Mouse (Mus musculus): Measurements from ENCODE around the gene Dnah2. TPM values are rescaled to one million over a fixed set of nuclear protein-coding genes. Genes with fewer than 3 reads are reported as not detected.

Gene Dnah2
- total RNA-seq, 2 experiments from 2014 or later: 3.5 to 3.6 TPM

GRCm38 (mm10) chr11:69386758-69387157, 162.2 kb downstream of the Dnah2 start:
- intact Hi-C loops (cut with DNase I): no loop called here

DNA sequence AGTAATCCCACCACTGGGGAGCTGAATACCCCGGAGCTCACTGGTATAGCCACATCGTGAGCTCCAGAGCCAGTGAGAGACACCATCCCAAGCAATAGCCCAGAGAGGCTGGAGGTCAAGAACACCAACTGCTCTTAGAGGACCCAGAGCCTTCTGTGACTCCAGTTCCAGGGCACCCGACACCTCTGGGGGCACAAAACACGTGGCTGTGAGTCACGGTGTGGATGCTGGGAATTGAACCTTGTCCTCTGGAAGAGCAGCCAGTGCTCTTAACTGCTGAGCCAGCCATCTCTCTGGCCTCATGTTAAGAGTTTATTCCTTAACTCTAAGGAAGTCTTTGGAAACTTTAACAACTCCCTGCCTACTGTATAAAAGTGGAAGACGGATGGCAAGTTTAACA, 163.9 kb downstream of the Dnah2 start:
- no peak for DNase-seq (ENCODE audit: low spot score in 2 of 2)
- intact Hi-C loops (cut with DNase I): no loop called here

More at GRCm38 (mm10) chr11:69386758-69387157, 162.2 kb downstream of the Dnah2 start:
- DNase-seq (ENCODE audit: low spot score in 2 of 2): no peak

- intact Hi-C loops (cut with DNase I): no loop called here
- DNase-seq (ENCODE audit: low spot score in 2 of 2): no peak
Observed at GRCm38 (mm10) chr11:69382478-69383105, 166.3 kb downstream of the Dnah2 start.

GRCm38 (mm10) chr11:69381356-69381755, 167.6 kb downstream of the Dnah2 start:
- intact Hi-C loops (cut with DNase I): no loop called here

DNA sequence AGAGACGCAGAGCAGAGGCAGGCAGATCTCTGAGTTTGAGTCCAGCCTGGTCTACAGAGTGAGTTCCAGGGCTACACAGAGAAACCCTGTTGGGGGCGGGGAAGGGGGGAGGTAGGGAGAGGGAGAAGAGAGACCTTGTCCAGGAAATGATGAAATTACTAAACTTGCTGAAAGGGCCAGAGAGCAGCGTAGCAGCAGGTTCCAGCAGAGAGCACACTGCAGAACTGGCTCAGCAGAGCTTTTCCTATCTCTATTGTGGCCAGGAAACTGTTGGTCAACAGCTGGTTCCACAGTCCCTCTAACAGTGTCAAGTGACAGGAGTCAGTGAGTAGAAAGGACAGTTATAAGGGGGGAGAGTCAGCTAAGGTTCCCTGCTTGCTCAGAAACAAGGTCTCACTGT, 169.3 kb downstream of the Dnah2 start:
- DNase-seq (ENCODE audit: low spot score in 2 of 2): no peak
- intact Hi-C loops (cut with DNase I): no loop called here

More at GRCm38 (mm10) chr11:69381356-69381755, 167.6 kb downstream of the Dnah2 start:
- no peak for DNase-seq (ENCODE audit: low spot score in 2 of 2)

GRCm38 (mm10) chr11:69377766-69378165, 171.1 kb downstream of the Dnah2 start:
- intact Hi-C loops (cut with DNase I): no loop called here
- DNase-seq (ENCODE audit: low spot score in 2 of 2): no peak

- intact Hi-C loops (cut with DNase I): no loop called here
- no peak for DNase-seq (ENCODE audit: low spot score in 2 of 2)
Observed at GRCm38 (mm10) chr11:69375646-69376045, 173.3 kb downstream of the Dnah2 start.

DNA sequence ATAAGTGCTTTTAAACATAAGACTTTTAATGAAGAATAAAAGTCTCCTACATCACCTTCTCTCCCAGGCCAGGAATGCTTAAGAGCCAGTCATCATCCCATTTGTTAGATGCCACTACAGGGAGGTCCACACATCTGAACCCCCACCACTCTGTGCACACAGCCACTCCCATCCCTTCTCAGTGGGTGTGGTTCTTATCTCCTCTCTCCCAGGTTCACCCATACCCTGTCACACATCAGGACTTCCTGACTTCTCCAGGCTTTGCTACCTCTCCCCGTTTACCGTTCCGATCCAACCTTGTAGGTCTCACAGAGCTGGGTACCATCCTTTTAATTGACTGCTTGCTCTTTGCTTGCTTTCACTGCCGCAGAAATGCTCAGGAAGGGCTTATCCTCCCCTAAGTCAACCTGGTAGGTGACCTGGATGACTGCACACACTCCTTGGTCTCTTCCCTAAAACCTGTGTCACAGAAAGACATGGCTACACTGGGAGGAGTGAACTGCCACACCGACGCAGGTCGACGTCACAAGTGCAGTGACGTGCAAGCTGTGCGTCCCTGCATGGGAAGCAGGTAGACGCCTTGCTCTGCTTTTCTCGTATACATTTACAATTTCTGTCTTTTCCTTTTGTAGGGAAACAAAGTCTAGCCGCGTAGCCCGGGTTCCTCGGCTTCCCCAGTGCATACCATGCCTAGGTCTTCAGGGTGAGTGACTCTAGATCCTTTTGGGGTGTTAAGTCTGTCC, 175.5 kb downstream of the Dnah2 start:
- no peak for DNase-seq (ENCODE audit: low spot score in 2 of 2)
- intact Hi-C loops (cut with DNase I): no loop called here

DNA sequence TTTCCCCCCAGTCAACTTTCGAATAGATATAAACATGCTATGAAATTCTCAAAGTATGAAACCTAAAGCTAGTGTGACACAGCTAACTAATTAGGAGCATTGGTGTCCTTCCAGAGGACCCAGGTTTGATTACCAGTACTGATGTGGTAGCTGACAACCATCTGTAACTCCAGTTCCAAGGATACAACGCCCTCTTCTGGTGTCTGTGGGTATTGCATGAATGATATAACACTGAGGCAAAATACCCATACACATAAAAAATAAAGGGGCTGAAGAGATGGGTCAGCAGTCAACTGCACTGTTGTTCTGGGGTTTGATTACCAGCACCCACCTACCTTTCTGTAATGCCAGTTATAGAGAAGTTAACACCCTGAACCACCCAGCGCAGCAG, 176.1 kb downstream of the Dnah2 start:
- intact Hi-C loops (cut with DNase I): no loop called here
- DNase-seq (ENCODE audit: low spot score in 2 of 2): no peak

DNA sequence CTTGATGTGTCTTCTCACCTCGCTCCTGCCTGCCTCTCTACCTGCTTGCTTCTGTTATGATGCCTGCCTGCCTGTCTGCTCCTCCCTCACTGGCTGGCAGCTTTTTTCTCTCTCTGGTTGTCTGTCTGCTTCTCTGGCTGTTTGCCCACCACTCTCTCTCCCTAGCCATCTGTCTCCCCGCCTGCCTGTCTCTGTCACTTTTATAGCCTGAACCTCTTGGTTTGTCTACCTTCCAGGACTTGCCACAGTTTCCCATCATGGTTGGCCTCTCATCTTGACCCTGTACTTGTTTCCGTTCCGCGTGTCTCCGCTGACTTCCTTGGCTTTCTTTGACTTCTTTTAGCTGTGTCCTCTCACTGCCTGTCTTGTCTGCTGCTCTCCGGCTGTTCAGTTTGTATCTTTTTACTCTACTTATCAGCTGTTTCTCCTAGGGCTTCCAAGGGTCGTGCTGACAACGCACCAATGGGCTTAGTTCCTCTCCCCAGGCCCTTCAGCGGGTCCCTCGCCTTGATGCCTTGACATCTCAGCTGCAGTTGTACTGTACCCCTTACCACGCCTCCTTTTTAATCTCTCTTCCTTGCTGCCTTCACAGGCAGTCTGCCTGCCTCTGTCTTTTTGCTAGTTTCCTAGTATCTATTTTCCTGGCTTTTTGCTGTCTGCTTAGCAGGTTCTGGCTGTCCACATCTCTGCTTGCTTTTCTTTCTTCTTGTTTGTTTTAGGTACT, 176.7 kb downstream of the Dnah2 start:
- DNase-seq (ENCODE audit: low spot score in 2 of 2): peak; percentile 66 to 71
- intact Hi-C loops (cut with DNase I): no loop called here

DNA sequence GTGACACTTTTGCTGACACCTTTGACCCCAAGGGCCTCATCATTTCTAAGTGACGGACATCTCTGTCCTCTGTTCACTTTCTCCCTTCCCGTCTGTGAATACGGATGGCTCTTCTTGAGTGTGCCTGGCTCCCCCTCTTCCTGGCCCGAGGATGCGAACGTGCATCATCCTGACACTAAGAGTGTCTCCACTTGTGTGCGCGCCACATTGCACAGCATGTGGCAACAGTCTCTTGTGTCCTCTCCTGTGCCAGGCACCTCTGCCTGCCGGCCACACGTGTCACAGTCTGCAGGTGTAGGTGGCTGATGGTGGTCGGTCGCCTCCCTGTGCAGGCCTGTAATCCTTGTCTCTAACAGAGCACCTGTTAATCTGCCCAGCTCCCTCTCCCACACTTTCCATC, 177.3 kb downstream of the Dnah2 start:
- intact Hi-C loops (cut with DNase I): no loop called here
- no peak for DNase-seq (ENCODE audit: low spot score in 2 of 2)

- intact Hi-C loops (cut with DNase I): no loop called here
- DNase-seq (ENCODE audit: low spot score in 2 of 2): no peak
Observed at GRCm38 (mm10) chr11:69370817-69371215, 178.1 kb downstream of the Dnah2 start.

Small RNAs within 50 kb of the gene (microRNA-seq; reads per million reads assigned to microRNA genes)
- gene Gm27493: 0 reads per million in 2 experiments

Other genes starting within 250 kb of the Dnah2 start
- 10 to 100 TPM; 13.4 to 16.1 TPM for gene Cntrob, start 225.3 kb downstream of the Dnah2 start, total RNA-seq (2021)
- 10 to 100 TPM; 60.1 to 67.7 TPM for gene Trappc1, start 225.1 kb downstream of the Dnah2 start, total RNA-seq (2021)
- 10 to 100 TPM; 30.8 to 36.9 TPM for gene Kcnab3, start 222.9 kb downstream of the Dnah2 start, total RNA-seq (2021)
- gene Rnf227, start 208.6 kb downstream of the Dnah2 start, total RNA-seq (2021): 100 to 1,000 TPM in 1 of 2 experiments, 10 to 100 TPM in 1; 95.7 to 101 TPM
- gene Chd3, start 179.7 kb downstream of the Dnah2 start, total RNA-seq (2021): 100 to 1,000 TPM; 531 to 563 TPM
- 100 to 1,000 TPM in 1 of 2 experiments, 10 to 100 TPM in 1; 92.0 to 106 TPM for gene Naa38, start 153.6 kb downstream of the Dnah2 start, total RNA-seq (2021)
- gene Cyb5d1, start 153.5 kb downstream of the Dnah2 start, total RNA-seq (2021): 10 to 100 TPM; 36.8 to 42.0 TPM
- 1 to 10 TPM; 2.6 to 2.9 TPM for gene Tmem88, start 150.9 kb downstream of the Dnah2 start, total RNA-seq (2021)
- 10 to 100 TPM; 33.0 to 33.3 TPM for gene Kdm6b, start 135.4 kb downstream of the Dnah2 start, total RNA-seq (2021)
- gene Efnb3, start 11.1 kb upstream of the Dnah2 start, total RNA-seq (2021): 100 to 1,000 TPM in 1 of 2 experiments, 10 to 100 TPM in 1; 71.8 to 100 TPM
- gene Wrap53, start 31.1 kb upstream of the Dnah2 start, total RNA-seq (2021): 1 to 10 TPM; 6.9 to 8.3 TPM
- 10 to 100 TPM; 21.2 to 21.9 TPM for gene Trp53, start 31.2 kb upstream of the Dnah2 start, total RNA-seq (2021)
- gene Atp1b2, start 56.8 kb upstream of the Dnah2 start, total RNA-seq (2021): 100 to 1,000 TPM; 451 to 452 TPM
- not detected for gene Shbg, start 68.8 kb upstream of the Dnah2 start, total RNA-seq (2021)
- gene Sat2, start 72.9 kb upstream of the Dnah2 start, total RNA-seq (2021): 10 to 100 TPM in 1 of 2 experiments, 1 to 10 TPM in 1; 9.9 to 10.2 TPM
- 100 to 1,000 TPM; 107 TPM for gene Fxr2, start 83.9 kb upstream of the Dnah2 start, total RNA-seq (2021)
- not detected for gene Sox15, start 106.2 kb upstream of the Dnah2 start, total RNA-seq (2021)
- 10 to 100 TPM; 77.6 to 83.7 TPM for gene Mpdu1, start 113.5 kb upstream of the Dnah2 start, total RNA-seq (2021)
- gene Cd68, start 117.0 kb upstream of the Dnah2 start, total RNA-seq (2021): 10 to 100 TPM; 13.5 to 13.8 TPM
- gene Eif4a1, start 123.3 kb upstream of the Dnah2 start, total RNA-seq (2021): 100 to 1,000 TPM; 368 to 371 TPM
- gene Senp3, start 133.0 kb upstream of the Dnah2 start, total RNA-seq (2021): 100 to 1,000 TPM in 1 of 2 experiments, 10 to 100 TPM in 1; 91.5 to 102 TPM
- gene Tnfsf13, start 136.7 kb upstream of the Dnah2 start, total RNA-seq (2021): 1 to 10 TPM; 1.7 to 2.0 TPM
- 1 to 10 TPM; 5.8 to 7.6 TPM for gene Tnfsf12, start 146.7 kb upstream of the Dnah2 start, total RNA-seq (2021)
- gene Tnfsfm13, start 147.0 kb upstream of the Dnah2 start, total RNA-seq (2021): under 1 TPM; 0.81 to 0.95 TPM
- 10 to 100 TPM; 54.3 to 54.4 TPM for gene Polr2a, start 209.5 kb upstream of the Dnah2 start, total RNA-seq (2021)
- gene Slc35g3, start 212.9 kb upstream of the Dnah2 start, total RNA-seq (2021): not detected
- gene Zbtb4, start 216.8 kb upstream of the Dnah2 start, total RNA-seq (2021): 10 to 100 TPM; 71.1 to 86.9 TPM
- under 1 TPM; 0.76 to 0.79 TPM for gene Chrnb1, start 246.8 kb upstream of the Dnah2 start, total RNA-seq (2021)